Mouse (Mus musculus) neural tube, embryonic 11.5 days (tissue): ENCODE data around the gene Prkacb. TPM values are rescaled to one million over a fixed set of nuclear protein-coding genes. Genes with fewer than 3 reads are reported as not detected.

Source experiments
- ATAC-seq: fragments of 200-750 bp; cut with Nextera tagmentation; 2 replicates; pipeline ENCODE4 v1.8.0; 2017; ENCODE audit warnings: moderate number of reproducible peaks, mild to moderate bottlenecking, moderate TSS enrichment, moderate library complexity; ENCODE audit not compliant: insufficient read depth, low FRiP score, low TSS enrichment
- DNase-seq: peaks from one replicate; pipeline ENCODE4 v3.0.0-alpha.2; 2015; ENCODE audit warnings: low spot score
- H3K27ac ChIP-seq: fragments of 300-500 bp; sonication (generic); 2 replicates; pipeline ENCODE4 v1.5.1; 2014; ENCODE audit warnings: low read depth, mild to moderate bottlenecking, low read length
- H3K27me3 ChIP-seq: fragments of 300-500 bp; sonication (generic); 2 replicates; pipeline ENCODE4 v1.6.1; 2014; ENCODE audit warnings: mild to moderate bottlenecking, low read length, mixed read lengths; ENCODE audit not compliant: control insufficient read depth, insufficient read depth
- H3K36me3 ChIP-seq: fragments of 300-500 bp; sonication (generic); 2 replicates; pipeline ENCODE4 v1.6.1; 2014; ENCODE audit warnings: mild to moderate bottlenecking, low read length, moderate library complexity, mixed read lengths; ENCODE audit not compliant: control insufficient read depth, insufficient read depth
- H3K4me1 ChIP-seq: fragments of 300-500 bp; sonication (generic); 2 replicates; pipeline ENCODE4 v1.6.1; 2014; ENCODE audit warnings: low read length, mixed read lengths; ENCODE audit not compliant: control insufficient read depth, insufficient read depth
- H3K4me2 ChIP-seq: fragments of 300-500 bp; sonication (generic); 2 replicates; pipeline ENCODE4 v1.6.1; 2014; ENCODE audit warnings: low read depth, mild to moderate bottlenecking, moderate library complexity
- H3K4me3 ChIP-seq: fragments of 300-500 bp; sonication (generic); 2 replicates; pipeline ENCODE4 v1.5.1; 2014; ENCODE audit warnings: low read depth, low read length
- H3K9ac ChIP-seq: fragments of 300-500 bp; sonication (generic); 2 replicates; pipeline ENCODE4 v1.6.1; 2014; ENCODE audit warnings: mild to moderate bottlenecking, low read length
- H3K9me3 ChIP-seq: fragments of 300-500 bp; sonication (generic); 2 replicates; pipeline ENCODE4 v1.6.1; 2016; ENCODE audit warnings: low read length; ENCODE audit not compliant: control insufficient read depth
- WGBS: fragments of 180-500 bp; shearing (Covaris S2); extraction: QIAGEN DNeasy Blood & Tissue Kit; methylation state at CpG from one replicate; pipeline ENCODE4 v1.1.7; 2014; 5-methylcytosine and 5-hydroxymethylcytosine counted together
- polyA plus RNA-seq: library from polyadenylated mRNA; unstranded; fragments of >200 nt; fragmentation: Nextera tagmentation; extraction: Ambion mirVana; gene quantifications from 2 replicates; pipeline ENCODE4 v1.2.1, GENCODE M21; 2014

Prkacb gene
- polyA plus RNA-seq, 1 experiment from 2014 or later = 80.6 TPM

DNA sequence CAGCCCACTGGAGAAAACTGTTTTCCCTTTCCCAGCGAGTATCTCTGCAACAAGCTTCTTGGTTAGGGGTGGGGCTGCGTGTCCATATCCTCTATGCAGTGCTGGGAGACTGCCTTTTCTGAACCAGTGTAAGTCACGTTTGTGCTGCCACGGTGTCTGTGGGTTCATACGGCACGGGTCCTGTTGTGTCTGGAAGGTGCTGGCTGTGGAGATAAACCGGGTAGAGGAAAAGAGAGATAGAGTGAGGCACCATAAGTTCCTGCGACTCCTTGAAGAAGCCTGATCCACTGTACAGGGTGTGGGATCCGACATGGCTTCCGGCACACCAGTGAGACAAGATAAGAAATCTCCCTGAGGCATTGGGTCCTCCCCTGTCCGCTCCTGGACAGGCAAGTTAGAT lies 112.7 kb downstream of the Prkacb start:
- Histone ChIP-seq H3K36me3 (no peaks in the 10 kb centered on the region), H3K4me3 (no peak overlapping the region), H3K9me3 (no peaks in the 10 kb centered on the region), H3K4me2 (no peak overlapping the region), H3K27ac (no peak overlapping the region), H3K9ac (no peak overlapping the region), H3K4me1 (no peaks in the 10 kb centered on the region), H3K27me3 (no peaks in the 10 kb centered on the region)
- DNase-seq (no peak), ATAC-seq (no peak)
- WGBS = 86% methylated on average over 11 of the region's 11 CpGs

DNA sequence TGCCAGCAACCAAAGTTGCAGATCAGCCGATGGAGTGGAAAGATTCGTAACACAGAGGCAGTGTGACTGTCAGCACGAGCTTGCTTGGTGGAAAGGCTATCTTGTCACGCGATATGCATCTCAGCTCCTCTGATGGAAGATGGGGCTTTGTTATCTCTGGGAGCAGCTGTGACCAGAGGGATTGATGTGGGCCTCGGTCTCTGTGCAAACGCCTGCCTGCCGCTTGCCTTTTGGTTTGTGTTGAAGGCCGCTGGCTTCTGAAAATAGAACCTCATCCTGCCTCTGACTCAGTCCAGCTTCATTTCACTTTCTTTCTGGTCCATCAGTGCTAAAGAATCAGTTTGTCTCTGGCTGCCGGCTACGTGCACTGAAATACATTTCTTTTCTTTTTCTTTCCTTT lies 113.8 kb downstream of the Prkacb start:
- Histone ChIP-seq H3K4me2 (no peak overlapping the region), H3K4me3 (no peak overlapping the region), H3K27me3 (no peaks in the 10 kb centered on the region), H3K27ac (no peak overlapping the region), H3K4me1 (no peaks in the 10 kb centered on the region), H3K9me3 (no peaks in the 10 kb centered on the region), H3K9ac (no peak overlapping the region), H3K36me3 (no peaks in the 10 kb centered on the region)
- DNase-seq (no peak), ATAC-seq (no peak)
- WGBS = 70% methylated on average over 11 of the region's 11 CpGs

DNA sequence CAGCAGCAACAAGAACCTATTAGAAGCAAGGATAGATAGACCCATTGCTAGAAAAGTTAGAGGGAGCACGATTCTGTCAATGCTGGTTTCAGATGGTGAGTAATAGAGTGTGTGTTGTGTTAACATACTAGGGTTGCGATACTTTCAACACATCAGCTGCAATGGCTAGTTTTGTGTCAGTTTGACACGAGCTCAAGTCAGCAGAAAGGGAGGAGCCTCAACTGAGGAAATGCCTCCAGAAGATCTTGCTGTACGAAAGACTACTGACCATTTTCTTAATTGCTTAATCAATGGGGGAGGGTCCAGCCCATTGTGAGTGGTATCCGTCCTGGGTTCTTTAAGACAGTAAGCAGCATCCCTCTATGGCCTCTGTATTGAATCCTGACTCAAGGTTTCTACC lies 120.2 kb downstream of the Prkacb start:
- H3K4me3 ChIP-seq = no peak overlapping the region
- H3K9me3 ChIP-seq = no peaks in the 10 kb centered on the region
- no peak overlapping the region for H3K27ac ChIP-seq
- ATAC-seq (no peak), DNase-seq (no peak)
- H3K36me3 ChIP-seq = no peaks in the 10 kb centered on the region
- H3K4me2 ChIP-seq = no peak overlapping the region
- no peak overlapping the region for H3K9ac ChIP-seq
- H3K4me1 ChIP-seq = no peaks in the 10 kb centered on the region
- WGBS = 87% methylated on average over 5 of the region's 5 CpGs
- H3K27me3 ChIP-seq = no peaks in the 10 kb centered on the region

DNA sequence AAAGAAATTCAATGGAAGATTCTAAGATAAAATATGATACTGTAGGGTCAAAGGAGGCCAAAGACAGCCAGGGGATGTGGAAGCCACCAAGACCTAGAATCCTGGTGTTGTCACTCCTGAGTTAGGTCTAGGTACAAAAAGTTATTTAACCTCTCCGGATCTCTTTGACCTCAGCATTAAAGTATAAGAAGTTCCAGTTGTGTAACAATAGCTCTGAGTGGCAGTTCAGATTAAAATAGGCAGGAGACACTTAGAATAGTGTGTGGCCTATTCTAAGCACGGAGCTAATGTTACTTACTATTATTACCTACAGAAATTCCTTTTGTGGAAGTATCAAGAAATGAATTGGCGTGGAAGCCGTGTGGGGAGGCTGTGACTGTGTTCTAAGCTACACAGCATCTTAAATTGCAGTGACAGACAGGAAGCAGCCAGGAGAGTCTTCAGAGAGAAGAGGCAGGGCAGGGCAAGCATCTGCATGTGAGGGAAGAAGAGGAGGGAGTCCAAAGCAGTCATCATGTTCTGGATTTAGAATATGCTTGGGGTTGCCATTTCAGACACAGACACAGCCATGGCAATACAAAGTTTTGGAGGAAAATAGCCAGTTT lies 125.6 kb downstream of the Prkacb start:
- WGBS = 88% methylated on average over 4 of the region's 4 CpGs
- ATAC-seq (no peak), DNase-seq (no peak)

DNA sequence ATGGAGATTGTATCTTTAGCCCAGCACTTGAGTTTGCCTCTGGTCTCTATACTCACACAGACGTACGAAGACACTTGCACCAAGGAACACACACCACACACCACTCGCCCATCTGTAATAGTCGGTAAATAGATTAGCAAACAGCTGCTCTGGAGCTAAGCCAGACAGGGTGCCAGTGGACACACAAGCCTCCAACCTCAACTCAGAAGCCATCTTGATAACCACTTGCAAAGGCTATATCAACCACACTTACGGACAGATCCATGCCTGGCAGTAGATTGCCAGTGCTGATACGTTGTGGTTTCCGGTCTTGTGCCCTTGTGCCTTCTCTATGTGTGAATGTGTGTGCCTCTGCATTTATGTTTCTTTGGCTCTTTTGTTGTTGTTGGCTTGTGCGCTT lies 126.4 kb downstream of the Prkacb start:
- no peaks in the 10 kb centered on the region for H3K4me1 ChIP-seq
- WGBS = 93% methylated on average over 8 of the region's 8 CpGs
- no peak overlapping the region for H3K27ac ChIP-seq
- H3K4me2 ChIP-seq = no peak overlapping the region
- H3K9ac ChIP-seq = no peak overlapping the region
- no peaks in the 10 kb centered on the region for H3K9me3 ChIP-seq
- H3K27me3 ChIP-seq = 0 out of 2 replicates have a peak, but pooled peaks cover 2% of the 10 kb centered on the region
- no peak for DNase-seq
- H3K4me3 ChIP-seq = no peak overlapping the region
- no peak for ATAC-seq
- H3K36me3 ChIP-seq = no peaks in the 10 kb centered on the region

More for the DNA sequence above, 125.6 kb downstream of the Prkacb start:
- Histone ChIP-seq H3K36me3 (no peaks in the 10 kb centered on the region), H3K9ac (no peak overlapping the region), H3K4me2 (no peak overlapping the region), H3K27ac (no peak overlapping the region), H3K9me3 (no peaks in the 10 kb centered on the region), H3K4me1 (no peaks in the 10 kb centered on the region), H3K27me3 (0 out of 2 replicates have a peak, but pooled peaks cover 2% of the 10 kb centered on the region), H3K4me3 (no peak overlapping the region)

DNA sequence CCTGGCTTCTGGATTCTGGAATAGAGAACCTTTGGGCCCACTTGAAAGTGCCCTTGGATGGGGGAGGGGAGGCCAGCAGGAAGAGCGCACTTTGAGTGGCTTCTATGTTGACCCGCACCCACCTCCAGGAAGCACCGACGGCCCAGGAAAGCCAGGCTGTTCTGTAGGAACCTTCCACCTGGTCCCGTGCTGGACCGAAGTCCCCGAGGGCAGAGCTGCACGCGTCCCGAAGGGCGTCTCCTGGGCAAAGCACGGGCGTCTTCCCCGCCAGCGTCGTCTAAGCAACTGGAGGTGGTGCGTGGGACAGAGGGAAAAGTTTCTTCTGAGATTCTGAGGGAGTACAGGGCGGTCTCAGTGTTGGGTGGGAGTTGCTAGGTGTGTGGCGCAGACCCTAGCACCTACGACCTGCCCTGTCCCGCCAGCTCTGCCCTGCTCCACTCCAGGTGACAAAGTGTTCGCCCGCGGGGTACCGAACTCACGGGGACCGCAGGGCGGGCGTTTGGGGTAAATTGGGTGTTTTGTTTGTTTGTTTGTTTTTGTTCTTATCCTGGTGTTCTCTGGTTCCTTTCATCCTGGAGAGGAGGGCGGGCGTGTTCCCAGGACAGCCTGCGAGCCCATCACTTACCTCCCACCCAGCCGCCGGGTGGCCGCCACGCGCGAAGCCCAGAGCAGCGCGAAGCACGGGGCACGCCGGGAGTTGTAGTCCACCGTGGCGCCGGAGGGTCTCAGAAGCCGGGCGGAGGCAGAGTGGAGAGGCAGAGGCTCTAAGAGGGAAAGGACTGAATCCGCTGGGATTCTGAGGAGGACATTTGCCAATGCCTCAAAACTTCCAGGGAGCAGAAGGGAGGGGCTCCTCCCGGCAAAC lies 127.7 kb downstream of the Prkacb start, which contains the start of gene Samd13:
Gene Samd13 (minus strand): TSS at position 782 of the 865 bp plus-strand sequence.
- no peaks in the 10 kb centered on the region for H3K36me3 ChIP-seq

DNA sequence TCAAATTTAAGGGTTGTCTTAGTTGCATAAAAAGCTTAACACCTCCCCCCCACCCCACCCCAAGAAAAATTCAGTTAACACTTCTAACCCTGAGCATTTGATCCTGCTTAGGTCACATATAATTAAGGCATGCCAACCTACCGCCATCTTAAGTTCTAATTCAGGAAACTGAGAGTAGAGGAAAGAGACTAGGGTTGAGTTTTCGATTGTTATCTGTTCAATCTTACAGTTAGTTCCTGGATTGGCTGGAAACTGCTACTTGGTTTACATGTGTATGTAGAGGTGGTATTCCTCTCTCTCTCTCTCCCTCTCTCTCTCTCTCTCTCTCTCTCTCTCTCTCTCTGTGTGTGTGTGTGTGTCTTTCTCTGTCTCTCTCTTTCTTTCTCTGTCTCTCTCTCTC lies 129.7 kb downstream of the Prkacb start:
- WGBS = 90% methylated on average over 2 of the region's 2 CpGs

More for the DNA sequence above, 127.7 kb downstream of the Prkacb start, which contains the start of gene Samd13:
- Histone ChIP-seq H3K9me3 (no peaks in the 10 kb centered on the region), H3K4me1 (no peaks in the 10 kb centered on the region), H3K4me3 (peak within 1 kb of the TSS; percentile 54), H3K27me3 (0 out of 2 replicates have a peak, but pooled peaks cover 2% of the 10 kb centered on the region), H3K9ac (peak within 1 kb of the TSS; percentile 58), H3K27ac (no peak within 1 kb of the TSS), H3K4me2 (peak within 1 kb of the TSS; percentile 87)
- DNase-seq (peak; percentile 85), ATAC-seq (peak; percentile 96)
- 4% methylated on average over 50 of the region's 50 CpGs for WGBS

DNA sequence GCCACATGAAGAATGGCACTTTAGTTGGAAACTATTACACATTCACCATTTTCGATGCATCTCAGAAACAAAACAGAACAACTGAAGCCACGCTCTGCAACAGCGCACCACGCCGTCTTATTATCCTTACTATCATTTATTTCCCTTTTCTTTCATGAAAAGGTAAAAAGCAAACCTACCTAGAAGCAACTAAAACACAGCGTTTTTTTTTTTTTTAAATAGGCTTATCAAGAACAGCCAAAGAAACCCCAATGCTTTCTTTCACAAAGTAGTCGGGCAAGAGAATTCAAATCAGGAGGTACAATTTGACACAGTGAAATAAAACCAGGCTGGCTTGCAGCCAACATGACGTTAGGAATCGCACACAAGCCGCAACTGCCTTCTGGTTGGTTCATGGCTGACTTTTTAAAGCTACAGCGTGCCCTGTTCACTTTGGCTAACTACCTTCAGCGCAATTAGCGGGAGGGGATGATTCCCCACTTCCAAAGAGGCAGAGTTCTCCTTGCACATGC lies 130.6 kb downstream of the Prkacb start:
- H3K9me3 ChIP-seq = no peaks in the 10 kb centered on the region
- H3K27me3 ChIP-seq = 0 out of 2 replicates have a peak, but pooled peaks cover 2% of the 10 kb centered on the region
- no peak overlapping the region for H3K9ac ChIP-seq
- no peak overlapping the region for H3K4me2 ChIP-seq
- no peaks in the 10 kb centered on the region for H3K4me1 ChIP-seq
- H3K4me3 ChIP-seq = no peak overlapping the region
- no peak for DNase-seq
- ATAC-seq = no peak
- WGBS = 64% methylated on average over 13 of the region's 13 CpGs
- H3K27ac ChIP-seq = no peak overlapping the region
- no peaks in the 10 kb centered on the region for H3K36me3 ChIP-seq

More for the DNA sequence above, 129.7 kb downstream of the Prkacb start:
- no peak for DNase-seq
- H3K4me1 ChIP-seq = no peaks in the 10 kb centered on the region
- H3K9me3 ChIP-seq = no peaks in the 10 kb centered on the region
- H3K4me3 ChIP-seq = no peak overlapping the region
- no peaks in the 10 kb centered on the region for H3K36me3 ChIP-seq
- no peak overlapping the region for H3K9ac ChIP-seq
- no peak overlapping the region for H3K4me2 ChIP-seq
- H3K27me3 ChIP-seq = 0 out of 2 replicates have a peak, but pooled peaks cover 2% of the 10 kb centered on the region
- no peak for ATAC-seq
- H3K27ac ChIP-seq = no peak overlapping the region
